Mouse (Mus musculus) embryonic facial prominence, embryonic 12.5 days (tissue): ENCODE data around the gene Tas1r2. TPM values are rescaled to one million over a fixed set of nuclear protein-coding genes. Genes with fewer than 3 reads are reported as not detected.
A peak's percentile ranks its signal among the peaks of the same experiment; 100 is the strongest.

Source experiments
- ATAC-seq: fragments of 200-750 bp; cut with Nextera tagmentation; 2 replicates; pipeline ENCODE4 v1.8.0; 2017; ENCODE audit not compliant: insufficient number of reproducible peaks, insufficient read depth, low FRiP score, low TSS enrichment
- H3K27ac ChIP-seq: fragments of 300-500 bp; sonication (generic); 2 replicates; pipeline ENCODE4 v1.5.1; 2016; ENCODE audit warnings: mild to moderate bottlenecking
- H3K27me3 ChIP-seq: fragments of 300-500 bp; sonication (generic); 2 replicates; pipeline ENCODE4 v1.6.1; 2016; ENCODE audit warnings: mild to moderate bottlenecking, moderate library complexity
- H3K36me3 ChIP-seq: fragments of 300-500 bp; sonication (generic); 2 replicates; pipeline ENCODE4 v1.6.1; 2016; ENCODE audit warnings: mild to moderate bottlenecking
- H3K4me1 ChIP-seq: fragments of 300-500 bp; sonication (generic); 2 replicates; pipeline ENCODE4 v1.6.1; 2016
- H3K4me2 ChIP-seq: fragments of 300-500 bp; sonication (generic); replicated peaks from 2 replicates; pipeline ENCODE4 v1.6.1; 2016; ENCODE audit warnings: mild to moderate bottlenecking, moderate library complexity
- H3K4me3 ChIP-seq: fragments of 300-500 bp; sonication (generic); 2 replicates; pipeline ENCODE4 v1.5.1; 2016; ENCODE audit warnings: mild to moderate bottlenecking
- H3K9ac ChIP-seq: fragments of 300-500 bp; sonication (generic); 2 replicates; pipeline ENCODE4 v1.6.1; 2016; ENCODE audit warnings: mild to moderate bottlenecking, moderate library complexity
- H3K9me3 ChIP-seq: fragments of 300-500 bp; sonication (generic); 2 replicates; pipeline ENCODE4 v1.6.1; 2016; ENCODE audit warnings: mild to moderate bottlenecking, moderate library complexity
- WGBS: fragments of 180-500 bp; shearing (Covaris S2); methylation state at CpG from one replicate; pipeline ENCODE4 v1.1.7; 2016; 5-methylcytosine and 5-hydroxymethylcytosine counted together
- polyA plus RNA-seq: library from polyadenylated mRNA; unstranded; fragments of >200 nt; fragmentation: Nextera tagmentation; extraction: Ambion mirVana; gene quantifications from 2 replicates; pipeline ENCODE4 v1.2.1, GENCODE M21; 2016

Gene Tas1r2
- polyA plus RNA-seq, 1 experiment from 2014 or later, result not detected

GRCm38 (mm10) chr4:139683728-139684638 lies 30.6 kb downstream of the Tas1r2 start:
- ATAC-seq, result no peak
- H3K27me3 ChIP-seq, result no peaks in the 10 kb centered on the region
- H3K27ac ChIP-seq, result no peak overlapping the region
- H3K36me3 ChIP-seq, result no peaks in the 10 kb centered on the region
- no peaks in the 10 kb centered on the region for H3K9me3 ChIP-seq
- H3K4me3 ChIP-seq, result no peak overlapping the region
- H3K9ac ChIP-seq, result no peak overlapping the region
- no peak overlapping the region for H3K4me2 ChIP-seq
- WGBS, result 77% methylated on average over 22 of the region's 22 CpGs
- H3K4me1 ChIP-seq, result no peaks in the 10 kb centered on the region

- 3% methylated on average over 3 of the region's 3 CpGs for WGBS
- 0 out of 2 replicates have a peak, but pooled peaks cover 3% of the 10 kb centered on the region for H3K4me1 ChIP-seq
- no peak for ATAC-seq
Observed at GRCm38 (mm10) chr4:139684639-139685017, 31.3 kb downstream of the Tas1r2 start.

GRCm38 (mm10) chr4:139688058-139688457 lies 34.7 kb downstream of the Tas1r2 start:
- Histone ChIP-seq H3K36me3 (no peaks in the 10 kb centered on the region), H3K9ac (no peak overlapping the region), H3K4me2 (no peak overlapping the region), H3K27ac (no peak overlapping the region), H3K4me3 (no peak overlapping the region), H3K9me3 (no peaks in the 10 kb centered on the region), H3K27me3 (peaks cover 17% of the 10 kb centered on the region), H3K4me1 (0 out of 2 replicates have a peak, but pooled peaks cover 8% of the 10 kb centered on the region)
- 68% methylated on average over 9 of the region's 9 CpGs for WGBS
- ATAC-seq, result no peak

More at GRCm38 (mm10) chr4:139684639-139685017, 31.3 kb downstream of the Tas1r2 start:
- no peak overlapping the region for H3K4me3 ChIP-seq
- no peaks in the 10 kb centered on the region for H3K9me3 ChIP-seq
- no peaks in the 10 kb centered on the region for H3K36me3 ChIP-seq
- no peak overlapping the region for H3K4me2 ChIP-seq
- no peak overlapping the region for H3K9ac ChIP-seq
- no peaks in the 10 kb centered on the region for H3K27me3 ChIP-seq
- H3K27ac ChIP-seq, result no peak overlapping the region

- Histone ChIP-seq H3K27ac (no peak overlapping the region; the same call in 1 of the 2 replicates), H3K9ac (no peak overlapping the region), H3K4me3 (no peak overlapping the region), H3K27me3 (peaks cover 24% of the 10 kb centered on the region), H3K4me1 (0 out of 2 replicates have a peak, but pooled peaks cover 8% of the 10 kb centered on the region), H3K36me3 (no peaks in the 10 kb centered on the region), H3K4me2 (no peak overlapping the region), H3K9me3 (no peaks in the 10 kb centered on the region)
- WGBS, result 25% methylated on average over 7 of the region's 7 CpGs
- no peak for ATAC-seq
Observed at GRCm38 (mm10) chr4:139689627-139690269, 36.4 kb downstream of the Tas1r2 start.

- no peak for ATAC-seq
- Histone ChIP-seq H3K9ac (no peak overlapping the region), H3K4me2 (no peak overlapping the region), H3K4me3 (no peak overlapping the region), H3K4me1 (peaks cover 15% of the 10 kb centered on the region; the same call in 1 of the 2 replicates), H3K27ac (no peak overlapping the region), H3K9me3 (no peaks in the 10 kb centered on the region), H3K27me3 (peaks cover 24% of the 10 kb centered on the region), H3K36me3 (no peaks in the 10 kb centered on the region)
- WGBS, result 28% methylated on average over 5 of the region's 5 CpGs
Observed at GRCm38 (mm10) chr4:139693315-139693714, 40.0 kb downstream of the Tas1r2 start.

GRCm38 (mm10) chr4:139697755-139698154 lies 44.4 kb downstream of the Tas1r2 start:
- H3K9ac ChIP-seq, result 0 out of 2 replicates have a peak overlapping the region, but pooled peaks have one; percentile 27
- no peaks in the 10 kb centered on the region for H3K9me3 ChIP-seq
- H3K27ac ChIP-seq, result 0 out of 2 replicates have a peak overlapping the region, but pooled peaks have one; percentile 11
- H3K36me3 ChIP-seq, result no peaks in the 10 kb centered on the region
- 9% methylated on average over 9 of the region's 9 CpGs for WGBS
- no peak overlapping the region for H3K4me2 ChIP-seq
- H3K4me1 ChIP-seq, result peaks cover 7% of the 10 kb centered on the region; the same call in 1 of the 2 replicates
- ATAC-seq, result no peak
- no peak overlapping the region for H3K4me3 ChIP-seq
- H3K27me3 ChIP-seq, result peaks cover 15% of the 10 kb centered on the region

GRCm38 (mm10) chr4:139698602-139699001 lies 45.3 kb downstream of the Tas1r2 start:
- Histone ChIP-seq H3K9me3 (no peaks in the 10 kb centered on the region), H3K4me1 (peaks cover 7% of the 10 kb centered on the region; the same call in 1 of the 2 replicates), H3K9ac (no peak overlapping the region), H3K27me3 (0 out of 2 replicates have a peak, but pooled peaks cover 9% of the 10 kb centered on the region), H3K4me3 (no peak overlapping the region), H3K36me3 (no peaks in the 10 kb centered on the region), H3K27ac (no peak overlapping the region), H3K4me2 (no peak overlapping the region)
- ATAC-seq, result no peak
- WGBS, result 45% methylated on average over 8 of the region's 8 CpGs

- Histone ChIP-seq H3K9me3 (no peaks in the 10 kb centered on the region), H3K9ac (no peak overlapping the region), H3K27ac (no peak overlapping the region), H3K4me2 (no peak overlapping the region), H3K27me3 (peaks cover 5% of the 10 kb centered on the region; the same call in 1 of the 2 replicates), H3K4me1 (peaks cover 1% of the 10 kb centered on the region; the same call in 1 of the 2 replicates), H3K4me3 (no peak overlapping the region), H3K36me3 (no peaks in the 10 kb centered on the region)
- 70% methylated on average over 4 of the region's 4 CpGs for WGBS
- ATAC-seq, result no peak
Observed at GRCm38 (mm10) chr4:139702914-139703313, 49.6 kb downstream of the Tas1r2 start.

GRCm38 (mm10) chr4:139703468-139703867 lies 50.1 kb downstream of the Tas1r2 start:
- no peak overlapping the region for H3K27ac ChIP-seq
- no peak overlapping the region for H3K4me3 ChIP-seq
- no peaks in the 10 kb centered on the region for H3K36me3 ChIP-seq
- no peak overlapping the region for H3K4me2 ChIP-seq
- ATAC-seq, result no peak
- peaks cover 5% of the 10 kb centered on the region; the same call in 1 of the 2 replicates for H3K27me3 ChIP-seq
- H3K9ac ChIP-seq, result no peak overlapping the region
- WGBS, result 84% methylated on average over 11 of the region's 11 CpGs
- H3K9me3 ChIP-seq, result no peaks in the 10 kb centered on the region
- H3K4me1 ChIP-seq, result no peaks in the 10 kb centered on the region

- no peak for ATAC-seq
- Histone ChIP-seq H3K9me3 (no peaks in the 10 kb centered on the region), H3K4me2 (no peak overlapping the region), H3K27me3 (peaks cover 6% of the 10 kb centered on the region; the same call in 1 of the 2 replicates), H3K27ac (no peak overlapping the region), H3K4me3 (no peak overlapping the region), H3K36me3 (no peaks in the 10 kb centered on the region), H3K4me1 (0 out of 2 replicates have a peak, but pooled peaks cover 5% of the 10 kb centered on the region), H3K9ac (no peak overlapping the region)
- 78% methylated on average over 5 of the region's 5 CpGs for WGBS
Observed at GRCm38 (mm10) chr4:139705986-139706385, 52.6 kb downstream of the Tas1r2 start.

- WGBS, result 38% methylated on average over 25 of the region's 25 CpGs
- no peak overlapping the region for H3K4me2 ChIP-seq
- no peak overlapping the region for H3K27ac ChIP-seq
- H3K27me3 ChIP-seq, result 0 out of 2 replicates have a peak, but pooled peaks cover 7% of the 10 kb centered on the region
- no peaks in the 10 kb centered on the region for H3K9me3 ChIP-seq
- H3K9ac ChIP-seq, result no peak overlapping the region
- no peak overlapping the region for H3K4me3 ChIP-seq
- ATAC-seq, result no peak
- H3K4me1 ChIP-seq, result peaks cover 19% of the 10 kb centered on the region
- no peaks in the 10 kb centered on the region for H3K36me3 ChIP-seq
Observed at GRCm38 (mm10) chr4:139710467-139711334, 57.4 kb downstream of the Tas1r2 start.
